Mouse (Mus musculus): Measurements from ENCODE around the gene Ifi204. TPM values are rescaled to one million over a fixed set of nuclear protein-coding genes. Genes with fewer than 3 reads are reported as not detected.
"Not testable (repeated sequence)": the region's sequence is repeated elsewhere in the genome, so short reads cannot be mapped to it uniquely, and the experiment has no call there.

Gene Ifi204
- polyA plus RNA-seq (2014; fragmentation: Nextera tagmentation; extraction: Ambion mirVana): 1.3 and 2.1 TPM in 2 replicates

GRCm38 (mm10) chr1:173766848-173767617 is at the start of gene Ifi204:
TSS of gene Ifi204 (minus strand) at chr1:173766943.
- H3K9me3 ChIP-seq (ENCODE audit: control insufficient read depth, low read length); H3K27ac ChIP-seq (ENCODE audit: low read depth); DNase-seq (ENCODE audit: low spot score); H3K4me1 ChIP-seq (replicated peaks; ENCODE audit: control insufficient read depth, insufficient read depth, low read length); H3K36me3 ChIP-seq (ENCODE audit: control insufficient read depth, insufficient read depth, low read length); H3K27me3 ChIP-seq (replicated peaks; ENCODE audit: control insufficient read depth, insufficient read depth, low read length); H3K9ac ChIP-seq (ENCODE audit: low read length); H3K4me2 ChIP-seq (ENCODE audit: low read length); ATAC-seq (replicated peaks; ENCODE audit: low FRiP score, low TSS enrichment, low read depth); H3K4me3 ChIP-seq (ENCODE audit: low read depth, low read length): not testable (repeated sequence)
- 68% methylated on average over 5 of the region's 5 CpGs for WGBS

- not testable (repeated sequence) for H3K36me3 ChIP-seq (ENCODE audit: control insufficient read depth, insufficient read depth, low read length); H3K27ac ChIP-seq (ENCODE audit: low read depth); H3K4me3 ChIP-seq (ENCODE audit: low read depth, low read length); H3K4me1 ChIP-seq (replicated peaks; ENCODE audit: control insufficient read depth, insufficient read depth, low read length); H3K27me3 ChIP-seq (replicated peaks; ENCODE audit: control insufficient read depth, insufficient read depth, low read length); H3K4me2 ChIP-seq (ENCODE audit: low read length); H3K9me3 ChIP-seq (ENCODE audit: control insufficient read depth, low read length); H3K9ac ChIP-seq (ENCODE audit: low read length); DNase-seq (ENCODE audit: low spot score); ATAC-seq (replicated peaks; ENCODE audit: low FRiP score, low TSS enrichment, low read depth)
- 85% methylated on average over 2 of the region's 2 CpGs for WGBS
Measured at GRCm38 (mm10) chr1:173809294-173809693, 42.6 kb upstream of the Ifi204 start.

- not testable (repeated sequence) for DNase-seq (ENCODE audit: low spot score); H3K9ac ChIP-seq (ENCODE audit: low read length); H3K27ac ChIP-seq (ENCODE audit: low read depth); ATAC-seq (replicated peaks; ENCODE audit: low FRiP score, low TSS enrichment, low read depth); H3K36me3 ChIP-seq (ENCODE audit: control insufficient read depth, insufficient read depth, low read length); H3K27me3 ChIP-seq (replicated peaks; ENCODE audit: control insufficient read depth, insufficient read depth, low read length); H3K4me2 ChIP-seq (ENCODE audit: low read length); H3K9me3 ChIP-seq (ENCODE audit: control insufficient read depth, low read length); H3K4me1 ChIP-seq (replicated peaks; ENCODE audit: control insufficient read depth, insufficient read depth, low read length); H3K4me3 ChIP-seq (ENCODE audit: low read depth, low read length)
- 48% methylated on average over 2 of the region's 2 CpGs for WGBS
Measured at GRCm38 (mm10) chr1:173802689-173803281, 36.0 kb upstream of the Ifi204 start.

GRCm38 (mm10) chr1:173802207-173802606 is 35.5 kb upstream of the Ifi204 start:
- 57% methylated on average over 3 of the region's 3 CpGs for whole genome bisulfite sequencing

GRCm38 (mm10) chr1:173801791-173802190 is 35.0 kb upstream of the Ifi204 start:
- H3K36me3 ChIP-seq (ENCODE audit: control insufficient read depth, insufficient read depth, low read length); ATAC-seq (replicated peaks; ENCODE audit: low FRiP score, low TSS enrichment, low read depth); H3K4me3 ChIP-seq (ENCODE audit: low read depth, low read length); H3K9ac ChIP-seq (ENCODE audit: low read length); H3K27me3 ChIP-seq (replicated peaks; ENCODE audit: control insufficient read depth, insufficient read depth, low read length); H3K4me1 ChIP-seq (replicated peaks; ENCODE audit: control insufficient read depth, insufficient read depth, low read length); H3K4me2 ChIP-seq (ENCODE audit: low read length); H3K9me3 ChIP-seq (ENCODE audit: control insufficient read depth, low read length); DNase-seq (ENCODE audit: low spot score); H3K27ac ChIP-seq (ENCODE audit: low read depth): not testable (repeated sequence)
- WGBS: 79% methylated on average over 2 of the region's 2 CpGs

More at GRCm38 (mm10) chr1:173802207-173802606, 35.5 kb upstream of the Ifi204 start:
- H3K36me3 ChIP-seq (ENCODE audit: control insufficient read depth, insufficient read depth, low read length); H3K27me3 ChIP-seq (replicated peaks; ENCODE audit: control insufficient read depth, insufficient read depth, low read length); H3K4me3 ChIP-seq (ENCODE audit: low read depth, low read length); H3K9ac ChIP-seq (ENCODE audit: low read length); DNase-seq (ENCODE audit: low spot score); H3K9me3 ChIP-seq (ENCODE audit: control insufficient read depth, low read length); H3K27ac ChIP-seq (ENCODE audit: low read depth); ATAC-seq (replicated peaks; ENCODE audit: low FRiP score, low TSS enrichment, low read depth); H3K4me1 ChIP-seq (replicated peaks; ENCODE audit: control insufficient read depth, insufficient read depth, low read length); H3K4me2 ChIP-seq (ENCODE audit: low read length): not testable (repeated sequence)

GRCm38 (mm10) chr1:173773457-173773856 is 6.7 kb upstream of the Ifi204 start:
- WGBS: 74% methylated on average over 2 of the region's 3 CpGs
- not testable (repeated sequence) for H3K4me3 ChIP-seq (ENCODE audit: low read depth, low read length); H3K9me3 ChIP-seq (ENCODE audit: control insufficient read depth, low read length); H3K4me2 ChIP-seq (ENCODE audit: low read length); H3K4me1 ChIP-seq (replicated peaks; ENCODE audit: control insufficient read depth, insufficient read depth, low read length); H3K9ac ChIP-seq (ENCODE audit: low read length); DNase-seq (ENCODE audit: low spot score); H3K27me3 ChIP-seq (replicated peaks; ENCODE audit: control insufficient read depth, insufficient read depth, low read length); H3K27ac ChIP-seq (ENCODE audit: low read depth); ATAC-seq (replicated peaks; ENCODE audit: low FRiP score, low TSS enrichment, low read depth); H3K36me3 ChIP-seq (ENCODE audit: control insufficient read depth, insufficient read depth, low read length)

- not testable (repeated sequence) for H3K9me3 ChIP-seq (ENCODE audit: control insufficient read depth, low read length); H3K9ac ChIP-seq (ENCODE audit: low read length); H3K36me3 ChIP-seq (ENCODE audit: control insufficient read depth, insufficient read depth, low read length); H3K4me1 ChIP-seq (replicated peaks; ENCODE audit: control insufficient read depth, insufficient read depth, low read length); H3K27ac ChIP-seq (ENCODE audit: low read depth); ATAC-seq (replicated peaks; ENCODE audit: low FRiP score, low TSS enrichment, low read depth); H3K4me3 ChIP-seq (ENCODE audit: low read depth, low read length); H3K27me3 ChIP-seq (replicated peaks; ENCODE audit: control insufficient read depth, insufficient read depth, low read length); DNase-seq (ENCODE audit: low spot score); H3K4me2 ChIP-seq (ENCODE audit: low read length)
- WGBS: 89% methylated on average over 4 of the region's 5 CpGs
Measured at GRCm38 (mm10) chr1:173760032-173760431, 6.7 kb downstream of the Ifi204 start.

- WGBS: 62% methylated on average over 1 of the region's 1 CpGs
Measured at GRCm38 (mm10) chr1:173742262-173742661, 24.5 kb downstream of the Ifi204 start.

GRCm38 (mm10) chr1:173741656-173742055 is 25.1 kb downstream of the Ifi204 start, which contains the start of gene Ifi207:
TSS of gene Ifi207 (minus strand) at chr1:173741747.
- no peak within 1 kb of the TSS for H3K27ac ChIP-seq (ENCODE audit: low read depth)
- H3K9me3 ChIP-seq (ENCODE audit: control insufficient read depth, low read length): no peaks in the 10 kb centered on the region
- no peak within 1 kb of the TSS for H3K4me2 ChIP-seq (ENCODE audit: low read length)
- H3K9ac ChIP-seq (ENCODE audit: low read length): no peak within 1 kb of the TSS
- H3K4me1 ChIP-seq (replicated peaks; ENCODE audit: control insufficient read depth, insufficient read depth, low read length): no peaks in the 10 kb centered on the region
- no peak for DNase-seq (ENCODE audit: low spot score)
- H3K4me3 ChIP-seq (ENCODE audit: low read depth, low read length): no peak within 1 kb of the TSS
- 74% methylated on average over 4 of the region's 4 CpGs for WGBS
- ATAC-seq (replicated peaks; ENCODE audit: low FRiP score, low TSS enrichment, low read depth): no peak
- no peaks in the 10 kb centered on the region for H3K36me3 ChIP-seq (ENCODE audit: control insufficient read depth, insufficient read depth, low read length)
- H3K27me3 ChIP-seq (replicated peaks; ENCODE audit: control insufficient read depth, insufficient read depth, low read length): no peaks in the 10 kb centered on the region

More at GRCm38 (mm10) chr1:173742262-173742661, 24.5 kb downstream of the Ifi204 start:
- Histone ChIP-seq H3K9me3 (ENCODE audit: control insufficient read depth, low read length) (no peaks in the 10 kb centered on the region), H3K4me3 (ENCODE audit: low read depth, low read length) (no peak overlapping the region), H3K27ac (ENCODE audit: low read depth) (no peak overlapping the region), H3K27me3 (replicated peaks; ENCODE audit: control insufficient read depth, insufficient read depth, low read length) (no peaks in the 10 kb centered on the region), H3K36me3 (ENCODE audit: control insufficient read depth, insufficient read depth, low read length) (no peaks in the 10 kb centered on the region), H3K4me1 (replicated peaks; ENCODE audit: control insufficient read depth, insufficient read depth, low read length) (no peaks in the 10 kb centered on the region), H3K9ac (ENCODE audit: low read length) (no peak overlapping the region), H3K4me2 (ENCODE audit: low read length) (no peak overlapping the region)
- DNase-seq (ENCODE audit: low spot score) (no peak), ATAC-seq (replicated peaks; ENCODE audit: low FRiP score, low TSS enrichment, low read depth) (no peak)
